Mouse (Mus musculus): ENCODE measurements around the gene Ddc. TPM values are rescaled to one million over a fixed set of nuclear protein-coding genes. Genes with fewer than 3 reads are reported as not detected.

The Ddc gene
- polyA plus RNA-seq, 1 experiment from 2014 or later, result 48.5 TPM

GRCm38 (mm10) chr11:11826475-11826874 lies 71.5 kb downstream of the Ddc start:
- Histone ChIP-seq H3K27ac (0 out of 2 replicates have a peak overlapping the region, but pooled peaks have one; percentile 3), H3K4me2 (no peak overlapping the region), H3K27me3 (replicated peaks) (no peaks in the 10 kb centered on the region), H3K4me1 (peaks cover 63% of the 10 kb centered on the region), H3K4me3 (replicated peaks) (no peak overlapping the region), H3K9me3 (no peaks in the 10 kb centered on the region), H3K9ac (no peak overlapping the region), H3K36me3 (no peaks in the 10 kb centered on the region)
- no peak for ATAC-seq (ENCODE audit: insufficient read depth, low FRiP score, low read depth)

GRCm38 (mm10) chr11:11825670-11826069 lies 72.3 kb downstream of the Ddc start:
- H3K36me3 ChIP-seq, result no peaks in the 10 kb centered on the region
- peaks cover 64% of the 10 kb centered on the region for H3K4me1 ChIP-seq
- H3K9me3 ChIP-seq, result no peaks in the 10 kb centered on the region
- no peak for ATAC-seq (ENCODE audit: insufficient read depth, low FRiP score, low read depth)
- H3K9ac ChIP-seq, result no peak overlapping the region
- H3K4me2 ChIP-seq, result no peak overlapping the region
- H3K4me3 ChIP-seq (replicated peaks), result no peak overlapping the region
- H3K27me3 ChIP-seq (replicated peaks), result no peaks in the 10 kb centered on the region
- WGBS, result 51% methylated on average over 6 of the region's 6 CpGs
- H3K27ac ChIP-seq, result peak overlapping the region; percentile 76; the same call in 1 of the 2 replicates

- peak overlapping the region; percentile 76 for H3K27ac ChIP-seq
- no peak overlapping the region for H3K9ac ChIP-seq
- no peak overlapping the region for H3K4me3 ChIP-seq (replicated peaks)
- no peaks in the 10 kb centered on the region for H3K27me3 ChIP-seq (replicated peaks)
- H3K36me3 ChIP-seq, result no peaks in the 10 kb centered on the region
- ATAC-seq (ENCODE audit: insufficient read depth, low FRiP score, low read depth), result no peak
- 65% methylated on average over 3 of the region's 3 CpGs for WGBS
- H3K4me1 ChIP-seq, result peaks cover 63% of the 10 kb centered on the region
- H3K9me3 ChIP-seq, result no peaks in the 10 kb centered on the region
- H3K4me2 ChIP-seq, result no peak overlapping the region
Observed at GRCm38 (mm10) chr11:11824970-11825635, 72.8 kb downstream of the Ddc start.

GRCm38 (mm10) chr11:11823980-11824911 lies 73.7 kb downstream of the Ddc start:
- Histone ChIP-seq H3K9me3 (no peaks in the 10 kb centered on the region), H3K4me1 (peaks cover 56% of the 10 kb centered on the region), H3K9ac (no peak overlapping the region), H3K4me3 (replicated peaks) (no peak overlapping the region), H3K27ac (peak overlapping the region; percentile 96), H3K27me3 (replicated peaks) (no peaks in the 10 kb centered on the region), H3K36me3 (no peaks in the 10 kb centered on the region), H3K4me2 (no peak overlapping the region)
- ATAC-seq (ENCODE audit: insufficient read depth, low FRiP score, low read depth), result no peak
- 34% methylated on average over 12 of the region's 12 CpGs for WGBS

GRCm38 (mm10) chr11:11822181-11823095 lies 75.5 kb downstream of the Ddc start:
- Histone ChIP-seq H3K4me2 (0 out of 2 replicates have a peak overlapping the region, but pooled peaks have one; percentile 24), H3K27ac (peak overlapping the region; percentile 96), H3K36me3 (no peaks in the 10 kb centered on the region), H3K9me3 (no peaks in the 10 kb centered on the region), H3K4me3 (replicated peaks) (no peak overlapping the region), H3K27me3 (replicated peaks) (no peaks in the 10 kb centered on the region), H3K9ac (no peak overlapping the region; the same call in 1 of the 2 replicates), H3K4me1 (peaks cover 42% of the 10 kb centered on the region)
- ATAC-seq (ENCODE audit: insufficient read depth, low FRiP score, low read depth), result no peak; the same call in 1 of the 2 replicates
- 22% methylated on average over 20 of the region's 20 CpGs for WGBS

- H3K4me1 ChIP-seq, result peaks cover 42% of the 10 kb centered on the region
- no peaks in the 10 kb centered on the region for H3K27me3 ChIP-seq (replicated peaks)
- H3K36me3 ChIP-seq, result no peaks in the 10 kb centered on the region
- peak overlapping the region; percentile 96 for H3K27ac ChIP-seq
- peak; percentile 63; the same call in 1 of the 2 replicates for ATAC-seq (ENCODE audit: insufficient read depth, low FRiP score, low read depth)
- H3K9ac ChIP-seq, result no peak overlapping the region
- no peak overlapping the region for H3K4me3 ChIP-seq (replicated peaks)
- 14% methylated on average over 13 of the region's 16 CpGs for WGBS
- 0 out of 2 replicates have a peak overlapping the region, but pooled peaks have one; percentile 24 for H3K4me2 ChIP-seq
- no peaks in the 10 kb centered on the region for H3K9me3 ChIP-seq
Observed at GRCm38 (mm10) chr11:11821387-11821975, 76.5 kb downstream of the Ddc start.

- no peaks in the 10 kb centered on the region for H3K36me3 ChIP-seq
Observed at GRCm38 (mm10) chr11:11820737-11821136, 77.2 kb downstream of the Ddc start.

GRCm38 (mm10) chr11:11820251-11820650 lies 77.7 kb downstream of the Ddc start:
- H3K9ac ChIP-seq, result no peak overlapping the region
- no peak overlapping the region for H3K4me3 ChIP-seq (replicated peaks)
- H3K27ac ChIP-seq, result peak overlapping the region; percentile 75
- H3K36me3 ChIP-seq, result no peaks in the 10 kb centered on the region
- 4% methylated on average over 2 of the region's 2 CpGs for WGBS
- H3K27me3 ChIP-seq (replicated peaks), result no peaks in the 10 kb centered on the region
- H3K4me1 ChIP-seq, result peaks cover 38% of the 10 kb centered on the region
- H3K9me3 ChIP-seq, result no peaks in the 10 kb centered on the region
- ATAC-seq (ENCODE audit: insufficient read depth, low FRiP score, low read depth), result peak; percentile 27; the same call in 1 of the 2 replicates
- no peak overlapping the region for H3K4me2 ChIP-seq

More at GRCm38 (mm10) chr11:11820737-11821136, 77.2 kb downstream of the Ddc start:
- H3K9ac ChIP-seq, result no peak overlapping the region
- no peak overlapping the region for H3K4me2 ChIP-seq
- 49% methylated on average over 3 of the region's 3 CpGs for WGBS
- ATAC-seq (ENCODE audit: insufficient read depth, low FRiP score, low read depth), result no peak
- peak overlapping the region; percentile 75 for H3K27ac ChIP-seq
- no peaks in the 10 kb centered on the region for H3K27me3 ChIP-seq (replicated peaks)
- H3K4me3 ChIP-seq (replicated peaks), result no peak overlapping the region
- H3K9me3 ChIP-seq, result no peaks in the 10 kb centered on the region
- H3K4me1 ChIP-seq, result peaks cover 42% of the 10 kb centered on the region

- Histone ChIP-seq H3K4me2 (no peak overlapping the region), H3K9ac (no peak overlapping the region), H3K27me3 (replicated peaks) (no peaks in the 10 kb centered on the region), H3K27ac (no peak overlapping the region), H3K4me1 (peaks cover 29% of the 10 kb centered on the region), H3K4me3 (replicated peaks) (no peak overlapping the region), H3K36me3 (no peaks in the 10 kb centered on the region), H3K9me3 (no peaks in the 10 kb centered on the region)
- WGBS, result 86% methylated on average over 5 of the region's 5 CpGs
- ATAC-seq (ENCODE audit: insufficient read depth, low FRiP score, low read depth), result no peak
Observed at GRCm38 (mm10) chr11:11819206-11819605, 78.7 kb downstream of the Ddc start.

- ATAC-seq (ENCODE audit: insufficient read depth, low FRiP score, low read depth), result no peak
- H3K4me2 ChIP-seq, result no peak overlapping the region
- no peak overlapping the region for H3K9ac ChIP-seq
- H3K27ac ChIP-seq, result no peak overlapping the region
- H3K4me3 ChIP-seq (replicated peaks), result no peak overlapping the region
- WGBS, result 88% methylated on average over 6 of the region's 6 CpGs
- no peaks in the 10 kb centered on the region for H3K9me3 ChIP-seq
- peaks cover 25% of the 10 kb centered on the region for H3K4me1 ChIP-seq
- no peaks in the 10 kb centered on the region for H3K36me3 ChIP-seq
- no peaks in the 10 kb centered on the region for H3K27me3 ChIP-seq (replicated peaks)
Observed at GRCm38 (mm10) chr11:11818797-11819196, 79.1 kb downstream of the Ddc start.

- Histone ChIP-seq H3K4me1 (0 out of 2 replicates have a peak, but pooled peaks cover 2% of the 10 kb centered on the region), H3K4me2 (no peak overlapping the region), H3K27me3 (replicated peaks) (no peaks in the 10 kb centered on the region), H3K36me3 (no peaks in the 10 kb centered on the region), H3K9me3 (no peaks in the 10 kb centered on the region), H3K27ac (no peak overlapping the region), H3K4me3 (replicated peaks) (no peak overlapping the region), H3K9ac (no peak overlapping the region)
- WGBS, result 56% methylated on average over 3 of the region's 3 CpGs
- peak; percentile 76 for ATAC-seq (ENCODE audit: insufficient read depth, low FRiP score, low read depth)
Observed at GRCm38 (mm10) chr11:11815737-11816136, 82.2 kb downstream of the Ddc start.
